Mouse (Mus musculus) liver, embryonic 14.5 days (tissue): Measurements from ENCODE around the gene Etv2.
A peak's percentile ranks its signal among the peaks of the same experiment; 100 is the strongest.

ENCODE experiments used
- CTCF ChIP-seq: IDR thresholded peaks from 2 replicates; pipeline ENCODE4 v1.5.1; 2016; ENCODE audit warnings: antibody characterized with exemption, low read depth, control low read depth
- EP300 ChIP-seq: IDR thresholded peaks from 2 replicates; pipeline ENCODE4 v1.6.1; 2016; ENCODE audit warnings: antibody characterized with exemption, low read depth

GRCm38 (mm10) chr7:30614454-30614853 lies 21.2 kb downstream of the Etv2 start:
- TF ChIP-seq CTCF (peak; percentile 46), EP300 (no peak)
